Mouse (Mus musculus): ENCODE results near the gene Rint1. TPM values are rescaled to one million over a fixed set of nuclear protein-coding genes. Genes with fewer than 3 reads are reported as not detected.

The Rint1 gene
- 30.7 and 37.7 TPM in 2 replicates for polyA plus RNA-seq (2016; fragmentation: Nextera tagmentation; extraction: Ambion mirVana)

GRCm38 (mm10) chr5:23787536-23788389 is at the start of gene Rint1:
TSS of gene Rint1 (plus strand) at chr5:23787711.
- Histone ChIP-seq H3K9me3 (no peaks in the 10 kb centered on the region), H3K4me3 (replicated peaks) (peak within 1 kb of the TSS; percentile 79), H3K4me2 (peak within 1 kb of the TSS; percentile 96), H3K4me1 (peaks cover 12% of the 10 kb centered on the region), H3K36me3 (replicated peaks) (no peaks in the 10 kb centered on the region), H3K27me3 (no peaks in the 10 kb centered on the region), H3K9ac (peak within 1 kb of the TSS; percentile 86), H3K27ac (peak within 1 kb of the TSS; percentile 66)
- peak; percentile 87 for ATAC-seq (ENCODE audit: low FRiP score)
- 3% methylated on average over 47 of the region's 47 CpGs for WGBS

GRCm38 (mm10) chr5:23743261-23743660 is 44.2 kb upstream of the Rint1 start:
- WGBS = 94% methylated on average over 12 of the region's 12 CpGs
- ATAC-seq (ENCODE audit: low FRiP score) = no peak
- Histone ChIP-seq H3K27me3 (no peaks in the 10 kb centered on the region), H3K4me3 (replicated peaks) (no peak overlapping the region), H3K9me3 (no peaks in the 10 kb centered on the region), H3K4me2 (no peak overlapping the region), H3K36me3 (replicated peaks) (peaks cover 67% of the 10 kb centered on the region), H3K27ac (no peak overlapping the region), H3K9ac (no peak overlapping the region), H3K4me1 (no peaks in the 10 kb centered on the region)

- Histone ChIP-seq H3K4me3 (replicated peaks) (no peak overlapping the region), H3K36me3 (replicated peaks) (peaks cover 41% of the 10 kb centered on the region), H3K27ac (no peak overlapping the region), H3K9me3 (no peaks in the 10 kb centered on the region), H3K27me3 (no peaks in the 10 kb centered on the region), H3K4me2 (no peak overlapping the region), H3K4me1 (no peaks in the 10 kb centered on the region), H3K9ac (no peak overlapping the region)
- no peak for ATAC-seq (ENCODE audit: low FRiP score)
- 78% methylated on average over 2 of the region's 2 CpGs for WGBS
These were observed 37.6 kb upstream of the Rint1 start for GRCm38 (mm10) chr5:23749882-23750281.

GRCm38 (mm10) chr5:23755591-23755990 is 31.9 kb upstream of the Rint1 start:
- H3K4me3 ChIP-seq (replicated peaks) = no peak overlapping the region
- H3K27me3 ChIP-seq = no peaks in the 10 kb centered on the region

GRCm38 (mm10) chr5:23756368-23756767 is 31.1 kb upstream of the Rint1 start:
- Histone ChIP-seq H3K27me3 (no peaks in the 10 kb centered on the region), H3K4me1 (no peaks in the 10 kb centered on the region), H3K9me3 (no peaks in the 10 kb centered on the region), H3K4me3 (replicated peaks) (no peak overlapping the region), H3K36me3 (replicated peaks) (peaks cover 34% of the 10 kb centered on the region), H3K27ac (no peak overlapping the region), H3K9ac (no peak overlapping the region), H3K4me2 (no peak overlapping the region)
- ATAC-seq (ENCODE audit: low FRiP score) = no peak
- 95% methylated on average over 4 of the region's 4 CpGs for WGBS

More at GRCm38 (mm10) chr5:23755591-23755990, 31.9 kb upstream of the Rint1 start:
- Histone ChIP-seq H3K4me2 (no peak overlapping the region), H3K9ac (no peak overlapping the region), H3K36me3 (replicated peaks) (peaks cover 32% of the 10 kb centered on the region), H3K4me1 (no peaks in the 10 kb centered on the region), H3K9me3 (no peaks in the 10 kb centered on the region), H3K27ac (no peak overlapping the region)
- 98% methylated on average over 9 of the region's 9 CpGs for WGBS
- ATAC-seq (ENCODE audit: low FRiP score) = no peak

- H3K27ac ChIP-seq = no peak overlapping the region
- H3K27me3 ChIP-seq = no peaks in the 10 kb centered on the region
- no peak for ATAC-seq (ENCODE audit: low FRiP score)
- H3K4me1 ChIP-seq = no peaks in the 10 kb centered on the region
- H3K4me2 ChIP-seq = no peak overlapping the region
- H3K9me3 ChIP-seq = no peaks in the 10 kb centered on the region
- H3K36me3 ChIP-seq (replicated peaks) = peaks cover 37% of the 10 kb centered on the region
- WGBS = 67% methylated on average over 2 of the region's 2 CpGs
- H3K4me3 ChIP-seq (replicated peaks) = no peak overlapping the region
- no peak overlapping the region for H3K9ac ChIP-seq
These were observed 28.9 kb upstream of the Rint1 start for GRCm38 (mm10) chr5:23758633-23759032.

- Histone ChIP-seq H3K27ac (no peak overlapping the region), H3K4me3 (replicated peaks) (no peak overlapping the region), H3K9ac (no peak overlapping the region), H3K9me3 (no peaks in the 10 kb centered on the region), H3K27me3 (no peaks in the 10 kb centered on the region), H3K36me3 (replicated peaks) (peaks cover 40% of the 10 kb centered on the region), H3K4me1 (no peaks in the 10 kb centered on the region), H3K4me2 (no peak overlapping the region)
- ATAC-seq (ENCODE audit: low FRiP score) = no peak
- 93% methylated on average over 6 of the region's 6 CpGs for WGBS
These were observed 25.0 kb upstream of the Rint1 start for GRCm38 (mm10) chr5:23762531-23762930.

- ATAC-seq (ENCODE audit: low FRiP score) = no peak
- 95% methylated on average over 5 of the region's 5 CpGs for WGBS
These were observed 23.0 kb upstream of the Rint1 start for GRCm38 (mm10) chr5:23764557-23764956.

GRCm38 (mm10) chr5:23771105-23771504 is 16.4 kb upstream of the Rint1 start:
- WGBS = 62% methylated on average over 8 of the region's 8 CpGs

More at GRCm38 (mm10) chr5:23764557-23764956, 23.0 kb upstream of the Rint1 start:
- Histone ChIP-seq H3K4me1 (no peaks in the 10 kb centered on the region), H3K4me2 (no peak overlapping the region), H3K9me3 (no peaks in the 10 kb centered on the region), H3K36me3 (replicated peaks) (peaks cover 50% of the 10 kb centered on the region), H3K27me3 (no peaks in the 10 kb centered on the region), H3K9ac (no peak overlapping the region), H3K4me3 (replicated peaks) (no peak overlapping the region), H3K27ac (no peak overlapping the region)

GRCm38 (mm10) chr5:23774186-23774585 is 13.3 kb upstream of the Rint1 start:
- Histone ChIP-seq H3K4me2 (no peak overlapping the region), H3K27me3 (no peaks in the 10 kb centered on the region), H3K27ac (no peak overlapping the region), H3K9me3 (no peaks in the 10 kb centered on the region), H3K4me1 (no peaks in the 10 kb centered on the region), H3K4me3 (replicated peaks) (no peak overlapping the region), H3K36me3 (replicated peaks) (peaks cover 21% of the 10 kb centered on the region), H3K9ac (no peak overlapping the region)
- no peak for ATAC-seq (ENCODE audit: low FRiP score)
- WGBS = 83% methylated on average over 6 of the region's 6 CpGs

More at GRCm38 (mm10) chr5:23771105-23771504, 16.4 kb upstream of the Rint1 start:
- no peaks in the 10 kb centered on the region for H3K27me3 ChIP-seq
- no peak overlapping the region for H3K27ac ChIP-seq
- H3K9me3 ChIP-seq = no peaks in the 10 kb centered on the region
- peaks cover 44% of the 10 kb centered on the region for H3K36me3 ChIP-seq (replicated peaks)
- no peak for ATAC-seq (ENCODE audit: low FRiP score)
- H3K4me2 ChIP-seq = no peak overlapping the region
- H3K9ac ChIP-seq = no peak overlapping the region
- no peak overlapping the region for H3K4me3 ChIP-seq (replicated peaks)
- H3K4me1 ChIP-seq = no peaks in the 10 kb centered on the region

- Histone ChIP-seq H3K36me3 (replicated peaks) (peaks cover 2% of the 10 kb centered on the region; the same call in 1 of the 2 replicates), H3K9me3 (no peaks in the 10 kb centered on the region), H3K27ac (no peak overlapping the region), H3K27me3 (no peaks in the 10 kb centered on the region), H3K4me1 (peaks cover 18% of the 10 kb centered on the region), H3K4me3 (replicated peaks) (no peak overlapping the region), H3K9ac (no peak overlapping the region), H3K4me2 (no peak overlapping the region)
- WGBS = 87% methylated on average over 4 of the region's 4 CpGs
- no peak for ATAC-seq (ENCODE audit: low FRiP score)
These were observed 7.0 kb upstream of the Rint1 start for GRCm38 (mm10) chr5:23780516-23780915.

GRCm38 (mm10) chr5:23781172-23781571 is 6.3 kb upstream of the Rint1 start:
- no peak overlapping the region for H3K4me3 ChIP-seq (replicated peaks)
- H3K27me3 ChIP-seq = no peaks in the 10 kb centered on the region
- no peaks in the 10 kb centered on the region; the same call in 1 of the 2 replicates for H3K36me3 ChIP-seq (replicated peaks)
- no peak overlapping the region for H3K4me2 ChIP-seq
- peaks cover 18% of the 10 kb centered on the region for H3K4me1 ChIP-seq
- no peak for ATAC-seq (ENCODE audit: low FRiP score)
- no peak overlapping the region for H3K27ac ChIP-seq
- no peaks in the 10 kb centered on the region for H3K9me3 ChIP-seq
- 79% methylated on average over 4 of the region's 4 CpGs for WGBS
- no peak overlapping the region for H3K9ac ChIP-seq
